Mouse (Mus musculus) frontal cortex, adult 2 months (tissue): ENCODE results near the gene Ssh2. TPM values are rescaled to one million over a fixed set of nuclear protein-coding genes. Genes with fewer than 3 reads are reported as not detected.
A peak's percentile ranks its signal among the peaks of the same experiment; 100 is the strongest.

Source experiments
- DNase-seq, 2 experiments: peaks; one replicate each; pipeline ENCODE4 v3.0.0; 2022; ENCODE audit warnings: low spot score in 1 of 2; ENCODE audit errors: extremely low spot score in 1 of 2
- polyA plus RNA-seq: library from polyadenylated mRNA; depleted of rRNA; stranded (reverse); fragments of >200 nt; gene quantifications from 2 replicates; pipeline ENCODE4 v1.2.3, GENCODE M21; 2012

Ssh2 gene
- polyA plus RNA-seq, 1 experiment = 15.6 TPM

- no peak for DNase-seq
These were observed 239.9 kb downstream of the Ssh2 start for GRCm38 (mm10) chr11:77455770-77456510.

- DNase-seq = peak in 1 of 2 experiments; percentile 26
These were observed 240.8 kb downstream of the Ssh2 start for GRCm38 (mm10) chr11:77456866-77457265.

- DNase-seq = no peak
These were observed 245.8 kb downstream of the Ssh2 start for GRCm38 (mm10) chr11:77461856-77462255.

- peak in 1 of 2 experiments; percentile 47 for DNase-seq
These were observed 246.4 kb downstream of the Ssh2 start, which contains the start of gene Coro6 for GRCm38 (mm10) chr11:77462283-77463100. Coro6 (plus strand) TSS chr11:77462411.

GRCm38 (mm10) chr11:77463101-77463445, 247.0 kb downstream of the Ssh2 start:
- DNase-seq = no peak

- no peak for DNase-seq
These were observed 247.7 kb downstream of the Ssh2 start for GRCm38 (mm10) chr11:77463786-77464185.

GRCm38 (mm10) chr11:77464684-77465083, 248.6 kb downstream of the Ssh2 start:
- no peak for DNase-seq

- no peak for DNase-seq
These were observed 249.0 kb downstream of the Ssh2 start for GRCm38 (mm10) chr11:77465111-77465510.

- no peak for DNase-seq
These were observed 250.5 kb downstream of the Ssh2 start for GRCm38 (mm10) chr11:77466544-77466943.

- peak in 1 of 2 experiments; percentile 74 for DNase-seq
These were observed 251.1 kb downstream of the Ssh2 start for GRCm38 (mm10) chr11:77467157-77467556.

- DNase-seq = peak in 1 of 2 experiments; percentile 84
These were observed 251.7 kb downstream of the Ssh2 start for GRCm38 (mm10) chr11:77467784-77468183.

GRCm38 (mm10) chr11:77468397-77468796, 252.3 kb downstream of the Ssh2 start:
- no peak for DNase-seq

GRCm38 (mm10) chr11:77471407-77471806, 255.3 kb downstream of the Ssh2 start:
- DNase-seq = no peak

GRCm38 (mm10) chr11:77472775-77473174, 256.7 kb downstream of the Ssh2 start:
- no peak for DNase-seq

- no peak for DNase-seq
These were observed 260.1 kb downstream of the Ssh2 start for GRCm38 (mm10) chr11:77476216-77476615.

- no peak for DNase-seq
These were observed 260.8 kb downstream of the Ssh2 start for GRCm38 (mm10) chr11:77476895-77477294.

- DNase-seq = no peak
These were observed 267.0 kb downstream of the Ssh2 start for GRCm38 (mm10) chr11:77483043-77483442.

- no peak for DNase-seq
These were observed 267.6 kb downstream of the Ssh2 start for GRCm38 (mm10) chr11:77483510-77484255.

- no peak for DNase-seq
These were observed 269.1 kb downstream of the Ssh2 start for GRCm38 (mm10) chr11:77485229-77485628.

GRCm38 (mm10) chr11:77486798-77487197, 270.7 kb downstream of the Ssh2 start:
- peak in 1 of 2 experiments; percentile 59 for DNase-seq
